Mouse (Mus musculus) stomach, embryonic 16.5 days (tissue): ENCODE results near the gene Map3k20. TPM values are rescaled to one million over a fixed set of nuclear protein-coding genes. Genes with fewer than 3 reads are reported as not detected.
A peak's percentile ranks its signal among the peaks of the same experiment; 100 is the strongest.

ENCODE experiments used
- ATAC-seq: fragments of 200-750 bp; cut with Nextera tagmentation; 2 replicates; pipeline ENCODE4 v1.8.0; 2017; ENCODE audit warnings: moderate number of reproducible peaks, moderate TSS enrichment; ENCODE audit not compliant: insufficient read depth, low FRiP score
- H3K27ac ChIP-seq: fragments of 300-500 bp; sonication (generic); 2 replicates; pipeline ENCODE4 v1.5.1; 2014; ENCODE audit warnings: low read length
- H3K27me3 ChIP-seq: fragments of 300-500 bp; sonication (generic); 2 replicates; pipeline ENCODE4 v1.6.1; 2014; ENCODE audit warnings: low read length, control low read depth, mixed read lengths; ENCODE audit not compliant: control insufficient read depth, insufficient read depth
- H3K36me3 ChIP-seq: fragments of 300-500 bp; sonication (generic); 2 replicates; pipeline ENCODE4 v1.6.1; 2014; ENCODE audit warnings: low read length; ENCODE audit not compliant: control insufficient read depth, insufficient read depth
- H3K4me1 ChIP-seq: fragments of 300-500 bp; sonication (generic); 2 replicates; pipeline ENCODE4 v1.6.1; 2014; ENCODE audit warnings: low read length, control low read depth, mixed read lengths; ENCODE audit not compliant: control insufficient read depth, insufficient read depth
- H3K4me2 ChIP-seq: fragments of 300-500 bp; sonication (generic); 2 replicates; pipeline ENCODE4 v1.6.1; 2014; ENCODE audit warnings: low read depth, low read length, mixed read lengths
- H3K4me3 ChIP-seq: fragments of 300-500 bp; sonication (generic); replicated peaks from 2 replicates; pipeline ENCODE4 v1.5.1; 2014; ENCODE audit warnings: mild to moderate bottlenecking, low read length
- H3K9ac ChIP-seq: fragments of 300-500 bp; sonication (generic); 2 replicates; pipeline ENCODE4 v1.6.1; 2014; ENCODE audit warnings: low read length
- H3K9me3 ChIP-seq: fragments of 300-500 bp; sonication (generic); replicated peaks from 2 replicates; pipeline ENCODE4 v1.6.1; 2016; ENCODE audit warnings: low read length, control low read depth; ENCODE audit not compliant: control insufficient read depth
- WGBS: fragments of 180-500 bp; shearing (Covaris S2); extraction: QIAGEN DNeasy Blood & Tissue Kit; methylation state at CpG from one replicate; pipeline ENCODE4 v1.1.7; 2014; 5-methylcytosine and 5-hydroxymethylcytosine counted together
- polyA plus RNA-seq: library from polyadenylated mRNA; unstranded; fragments of >200 nt; fragmentation: Nextera tagmentation; extraction: Ambion mirVana; gene quantifications from 2 replicates; pipeline ENCODE4 v1.2.1, GENCODE M21; 2015

Map3k20 gene
- polyA plus RNA-seq, 1 experiment from 2014 or later, result 24.6 TPM

GRCm38 (mm10) chr2:72476486-72477211 lies 191.2 kb downstream of the Map3k20 start:
- Histone ChIP-seq H3K4me1 (peaks cover 28% of the 10 kb centered on the region), H3K27ac (peak overlapping the region; percentile 88), H3K9ac (peak overlapping the region; percentile 90), H3K27me3 (no peaks in the 10 kb centered on the region), H3K4me2 (peak overlapping the region; percentile 88), H3K4me3 (peak overlapping the region; percentile 96), H3K9me3 (no peaks in the 10 kb centered on the region), H3K36me3 (peaks cover 5% of the 10 kb centered on the region; the same call in 1 of the 2 replicates)
- WGBS, result under 1% methylated on average over 53 of the region's 53 CpGs
- ATAC-seq, result peak; percentile 57

- no peak for ATAC-seq
- 3% methylated on average over 11 of the region's 11 CpGs for WGBS
- Histone ChIP-seq H3K36me3 (peaks cover 8% of the 10 kb centered on the region; the same call in 1 of the 2 replicates), H3K4me3 (peak overlapping the region; percentile 96), H3K4me2 (peak overlapping the region; percentile 88), H3K9me3 (no peaks in the 10 kb centered on the region), H3K9ac (peak overlapping the region; percentile 90), H3K27ac (peak overlapping the region; percentile 88; the same call in 1 of the 2 replicates), H3K4me1 (peaks cover 28% of the 10 kb centered on the region), H3K27me3 (no peaks in the 10 kb centered on the region)
These were observed 191.8 kb downstream of the Map3k20 start for GRCm38 (mm10) chr2:72477221-72477620.

GRCm38 (mm10) chr2:72478176-72478575 lies 192.7 kb downstream of the Map3k20 start:
- peaks cover 8% of the 10 kb centered on the region; the same call in 1 of the 2 replicates for H3K36me3 ChIP-seq
- 82% methylated on average over 4 of the region's 4 CpGs for WGBS

GRCm38 (mm10) chr2:72478921-72479320 lies 193.5 kb downstream of the Map3k20 start:
- no peaks in the 10 kb centered on the region for H3K9me3 ChIP-seq
- peak overlapping the region; percentile 3; the same call in 1 of the 2 replicates for H3K4me3 ChIP-seq
- peaks cover 11% of the 10 kb centered on the region; the same call in 1 of the 2 replicates for H3K36me3 ChIP-seq
- peaks cover 28% of the 10 kb centered on the region for H3K4me1 ChIP-seq
- WGBS, result 66% methylated on average over 13 of the region's 13 CpGs
- no peaks in the 10 kb centered on the region for H3K27me3 ChIP-seq
- peak overlapping the region; percentile 88 for H3K4me2 ChIP-seq
- ATAC-seq, result no peak
- H3K9ac ChIP-seq, result peak overlapping the region; percentile 34
- H3K27ac ChIP-seq, result no peak overlapping the region

More at GRCm38 (mm10) chr2:72478176-72478575, 192.7 kb downstream of the Map3k20 start:
- Histone ChIP-seq H3K4me2 (peak overlapping the region; percentile 88), H3K27me3 (no peaks in the 10 kb centered on the region), H3K9ac (no peak overlapping the region), H3K4me3 (peak overlapping the region; percentile 96), H3K27ac (no peak overlapping the region; the same call in 1 of the 2 replicates), H3K4me1 (peaks cover 28% of the 10 kb centered on the region), H3K9me3 (no peaks in the 10 kb centered on the region)
- ATAC-seq, result no peak

- no peaks in the 10 kb centered on the region for H3K9me3 ChIP-seq
- peaks cover 24% of the 10 kb centered on the region for H3K4me1 ChIP-seq
- WGBS, result 83% methylated on average over 9 of the region's 9 CpGs
- H3K4me2 ChIP-seq, result no peak overlapping the region
- no peak overlapping the region for H3K4me3 ChIP-seq
- H3K9ac ChIP-seq, result no peak overlapping the region
- no peak for ATAC-seq
- no peaks in the 10 kb centered on the region for H3K27me3 ChIP-seq
- peaks cover 16% of the 10 kb centered on the region; the same call in 1 of the 2 replicates for H3K36me3 ChIP-seq
- H3K27ac ChIP-seq, result no peak overlapping the region
These were observed 194.4 kb downstream of the Map3k20 start for GRCm38 (mm10) chr2:72479818-72480217.

- Histone ChIP-seq H3K27me3 (no peaks in the 10 kb centered on the region), H3K4me2 (no peak overlapping the region), H3K4me3 (no peak overlapping the region), H3K9ac (no peak overlapping the region), H3K9me3 (no peaks in the 10 kb centered on the region), H3K36me3 (no peaks in the 10 kb centered on the region), H3K27ac (no peak overlapping the region), H3K4me1 (no peaks in the 10 kb centered on the region)
- 42% methylated on average over 7 of the region's 7 CpGs for WGBS
- ATAC-seq, result no peak
These were observed 206.2 kb downstream of the Map3k20 start for GRCm38 (mm10) chr2:72491650-72492049.

Other genes with a start within 250 kb of the Map3k20 start
- 112 and 114 TPM in 2 replicates for gene Cdca7, start 190.5 kb downstream of the Map3k20 start, polyA plus RNA-seq